Mouse (Mus musculus) cortical plate, adult 2 months (tissue): ENCODE results near the gene Anks1.
"Not testable (repeated sequence)": the region's sequence is repeated elsewhere in the genome, so short reads cannot be mapped to it uniquely, and the experiment has no call there.

Experiments used
- CTCF ChIP-seq: fragments of 200-500 bp; IDR thresholded peaks from 2 replicates; pipeline ENCODE4 v1.5.1; 2011; ENCODE audit warnings: mild to moderate bottlenecking, control low read depth, low read length; ENCODE audit not compliant: insufficient read depth; ENCODE audit errors: extremely low read depth
- POLR2A ChIP-seq: fragments of 200-500 bp; IDR thresholded peaks from 2 replicates; pipeline ENCODE4 v1.6.1; 2011; ENCODE audit warnings: mild to moderate bottlenecking, low read length, control low read depth; ENCODE audit not compliant: insufficient read depth; ENCODE audit errors: extremely low read depth

DNA sequence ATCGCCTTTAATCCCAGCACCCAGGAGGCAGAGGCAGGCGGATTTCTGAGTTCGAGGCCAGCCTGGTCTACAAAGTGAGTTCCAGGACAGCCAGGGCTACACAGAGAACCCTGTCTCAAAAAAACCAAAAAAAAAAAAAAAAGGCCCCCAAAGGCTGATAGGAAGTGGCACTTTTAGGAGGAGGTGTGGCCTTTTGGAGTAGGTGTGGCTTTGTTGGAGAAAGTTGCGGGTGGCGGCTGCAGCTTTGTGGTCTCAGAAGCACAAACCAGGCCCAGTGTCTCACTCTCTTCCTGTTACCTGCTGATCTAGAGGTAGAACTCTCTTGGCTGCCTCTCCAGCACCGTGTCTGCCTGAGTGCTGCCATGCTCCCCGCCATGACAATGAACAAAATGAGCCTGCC lies 54.0 kb downstream of the Anks1 start:
- TF ChIP-seq CTCF, POLR2A: not testable (repeated sequence)
